Mouse (Mus musculus): ENCODE measurements at regions not wholly inside any gene's neighbourhood (a gene's known extent, or its start where the extent isn't known, plus 50 kb on each side); places are given as distances from the start of the nearest gene placed in this dataset.

- TF ChIP-seq CTCF (IDR thresholded peaks at IDR 0.05; ENCODE audit: extremely low read depth, insufficient read depth, insufficient read length, insufficient replicate concordance) (no peak), POLR2A (IDR thresholded peaks at IDR 0.05; ENCODE audit: low read depth, low read length) (no peak)
- no peak for DNase-seq (ENCODE audit: low read depth in 1 of 2, low spot score in 2 of 2)
- H3K36me3 ChIP-seq (ENCODE audit: control insufficient read depth, insufficient read depth, low read length), result no peaks in the 10 kb centered on the region
- H3K4me3 ChIP-seq (ENCODE audit: extremely low read depth, insufficient read depth, insufficient read length), result no peak overlapping the region
- no peaks in the 10 kb centered on the region for H3K27me3 ChIP-seq (ENCODE audit: control insufficient read depth, insufficient read depth, low read length)
- H3K4me1 ChIP-seq (ENCODE audit: control insufficient read depth, insufficient read depth, insufficient read length), result no peaks in the 10 kb centered on the region
- H3K27ac ChIP-seq (ENCODE audit: insufficient read depth, low read length), result no peak overlapping the region
- 66% methylated on average over 2 of the region's 2 CpGs for WGBS
These were observed 126.1 kb upstream of the Adamts5 start for GRCm38 (mm10) chr16:86027700-86028099.

GRCm38 (mm10) chr16:86015336-86015735 is 113.7 kb upstream of the Adamts5 start:
- DNase-seq (ENCODE audit: low read depth in 1 of 2, low spot score in 2 of 2), result no peak
- no peaks in the 10 kb centered on the region for H3K27me3 ChIP-seq (ENCODE audit: control insufficient read depth, insufficient read depth, low read length)
- no peaks in the 10 kb centered on the region for H3K36me3 ChIP-seq (ENCODE audit: control insufficient read depth, insufficient read depth, low read length)
- TF ChIP-seq POLR2A (IDR thresholded peaks at IDR 0.05; ENCODE audit: low read depth, low read length), result no peak
- TF ChIP-seq CTCF (IDR thresholded peaks at IDR 0.05; ENCODE audit: extremely low read depth, insufficient read depth, insufficient read length, insufficient replicate concordance), result no peak
- no peaks in the 10 kb centered on the region for H3K4me1 ChIP-seq (ENCODE audit: control insufficient read depth, insufficient read depth, insufficient read length)
- WGBS, result 74% methylated on average over 1 of the region's 1 CpGs
- no peak overlapping the region for H3K27ac ChIP-seq (ENCODE audit: insufficient read depth, low read length)
- no peak overlapping the region for H3K4me3 ChIP-seq (ENCODE audit: extremely low read depth, insufficient read depth, insufficient read length)

- WGBS, result 88% methylated on average over 5 of the region's 5 CpGs
- no peak overlapping the region for H3K27ac ChIP-seq (ENCODE audit: insufficient read depth, low read length)
- H3K4me1 ChIP-seq (ENCODE audit: control insufficient read depth, insufficient read depth, insufficient read length), result no peaks in the 10 kb centered on the region
- no peaks in the 10 kb centered on the region for H3K36me3 ChIP-seq (ENCODE audit: control insufficient read depth, insufficient read depth, low read length)
- no peak overlapping the region for H3K4me3 ChIP-seq (ENCODE audit: extremely low read depth, insufficient read depth, insufficient read length)
- no peak for TF ChIP-seq POLR2A (IDR thresholded peaks at IDR 0.05; ENCODE audit: low read depth, low read length)
- no peak for TF ChIP-seq CTCF (IDR thresholded peaks at IDR 0.05; ENCODE audit: extremely low read depth, insufficient read depth, insufficient read length, insufficient replicate concordance)
- no peaks in the 10 kb centered on the region for H3K27me3 ChIP-seq (ENCODE audit: control insufficient read depth, insufficient read depth, low read length)
- DNase-seq (ENCODE audit: low read depth in 1 of 2, low spot score in 2 of 2), result no peak
These were observed 109.4 kb upstream of the Adamts5 start for GRCm38 (mm10) chr16:86011051-86011450.

- 75% methylated on average over 3 of the region's 3 CpGs for WGBS
- no peak for TF ChIP-seq CTCF (IDR thresholded peaks at IDR 0.05; ENCODE audit: extremely low read depth, insufficient read depth, insufficient read length, insufficient replicate concordance)
- Histone ChIP-seq H3K4me1 (ENCODE audit: control insufficient read depth, insufficient read depth, insufficient read length) (no peaks in the 10 kb centered on the region), H3K27ac (ENCODE audit: insufficient read depth, low read length) (no peak overlapping the region), H3K4me3 (ENCODE audit: extremely low read depth, insufficient read depth, insufficient read length) (no peak overlapping the region), H3K36me3 (ENCODE audit: control insufficient read depth, insufficient read depth, low read length) (no peaks in the 10 kb centered on the region), H3K27me3 (ENCODE audit: control insufficient read depth, insufficient read depth, low read length) (no peaks in the 10 kb centered on the region)
- no peak for DNase-seq (ENCODE audit: low read depth in 1 of 2, low spot score in 2 of 2)
These were observed 108.2 kb upstream of the Adamts5 start for GRCm38 (mm10) chr16:86009638-86010329.

GRCm38 (mm10) chr16:86007799-86008198 is 106.2 kb upstream of the Adamts5 start:
- DNase-seq (ENCODE audit: low read depth in 1 of 2, low spot score in 2 of 2), result no peak
- H3K4me3 ChIP-seq (ENCODE audit: extremely low read depth, insufficient read depth, insufficient read length), result no peak overlapping the region
- H3K4me1 ChIP-seq (ENCODE audit: control insufficient read depth, insufficient read depth, insufficient read length), result no peaks in the 10 kb centered on the region
- H3K36me3 ChIP-seq (ENCODE audit: control insufficient read depth, insufficient read depth, low read length), result no peaks in the 10 kb centered on the region
- no peak overlapping the region for H3K27ac ChIP-seq (ENCODE audit: insufficient read depth, low read length)
- TF ChIP-seq POLR2A (IDR thresholded peaks at IDR 0.05; ENCODE audit: low read depth, low read length) (no peak), CTCF (IDR thresholded peaks at IDR 0.05; ENCODE audit: extremely low read depth, insufficient read depth, insufficient read length, insufficient replicate concordance) (no peak)
- WGBS, result 80% methylated on average over 1 of the region's 1 CpGs
- no peaks in the 10 kb centered on the region for H3K27me3 ChIP-seq (ENCODE audit: control insufficient read depth, insufficient read depth, low read length)

- Histone ChIP-seq H3K27ac (ENCODE audit: insufficient read depth, low read length) (no peak overlapping the region), H3K4me3 (ENCODE audit: extremely low read depth, insufficient read depth, insufficient read length) (no peak overlapping the region), H3K27me3 (ENCODE audit: control insufficient read depth, insufficient read depth, low read length) (no peaks in the 10 kb centered on the region), H3K4me1 (ENCODE audit: control insufficient read depth, insufficient read depth, insufficient read length) (no peaks in the 10 kb centered on the region), H3K36me3 (ENCODE audit: control insufficient read depth, insufficient read depth, low read length) (no peaks in the 10 kb centered on the region)
- TF ChIP-seq POLR2A (IDR thresholded peaks at IDR 0.05; ENCODE audit: low read depth, low read length), result no peak
- TF ChIP-seq CTCF (IDR thresholded peaks at IDR 0.05; ENCODE audit: extremely low read depth, insufficient read depth, insufficient read length, insufficient replicate concordance), result no peak
- WGBS, result 83% methylated on average over 1 of the region's 1 CpGs
- no peak for DNase-seq (ENCODE audit: low read depth in 1 of 2, low spot score in 2 of 2)
These were observed 99.2 kb upstream of the Adamts5 start for GRCm38 (mm10) chr16:86000846-86001245.

GRCm38 (mm10) chr16:85985841-85986240 is 84.2 kb upstream of the Adamts5 start:
- no peak for TF ChIP-seq POLR2A (IDR thresholded peaks at IDR 0.05; ENCODE audit: low read depth, low read length)
- no peak for TF ChIP-seq CTCF (IDR thresholded peaks at IDR 0.05; ENCODE audit: extremely low read depth, insufficient read depth, insufficient read length, insufficient replicate concordance)
- no peaks in the 10 kb centered on the region for H3K27me3 ChIP-seq (ENCODE audit: control insufficient read depth, insufficient read depth, low read length)
- H3K36me3 ChIP-seq (ENCODE audit: control insufficient read depth, insufficient read depth, low read length), result no peaks in the 10 kb centered on the region
- DNase-seq (ENCODE audit: low read depth in 1 of 2, low spot score in 2 of 2), result no peak
- H3K4me3 ChIP-seq (ENCODE audit: extremely low read depth, insufficient read depth, insufficient read length), result no peak overlapping the region
- 73% methylated on average over 2 of the region's 2 CpGs for WGBS
- H3K27ac ChIP-seq (ENCODE audit: insufficient read depth, low read length), result no peak overlapping the region
- no peaks in the 10 kb centered on the region for H3K4me1 ChIP-seq (ENCODE audit: control insufficient read depth, insufficient read depth, insufficient read length)

Data from spleen, adult 2 months (tissue).